Mouse (Mus musculus) heart, embryonic 13.5 days (tissue): ENCODE data around the gene Fv1. TPM values are rescaled to one million over a fixed set of nuclear protein-coding genes. Genes with fewer than 3 reads are reported as not detected.

Experiments used
- ATAC-seq: fragments of 200-750 bp; cut with Nextera tagmentation; 2 replicates; pipeline ENCODE4 v1.8.0; 2017; ENCODE audit warnings: moderate TSS enrichment; ENCODE audit not compliant: insufficient number of reproducible peaks, low FRiP score, low TSS enrichment; ENCODE audit errors: extremely low read depth
- H3K27ac ChIP-seq: fragments of 300-500 bp; sonication (generic); replicated peaks from 2 replicates; pipeline ENCODE4 v1.5.1; 2015; ENCODE audit warnings: moderate library complexity, mild to moderate bottlenecking, inconsistent platforms
- H3K27me3 ChIP-seq: fragments of 300-500 bp; sonication (generic); replicated peaks from 2 replicates; pipeline ENCODE4 v1.6.1; 2015; ENCODE audit warnings: mild to moderate bottlenecking, inconsistent platforms
- H3K36me3 ChIP-seq: fragments of 300-500 bp; sonication (generic); 2 replicates; pipeline ENCODE4 v1.6.1; 2015; ENCODE audit warnings: mild to moderate bottlenecking, inconsistent platforms
- H3K4me1 ChIP-seq: fragments of 300-500 bp; sonication (generic); 2 replicates; pipeline ENCODE4 v1.6.1; 2015; ENCODE audit warnings: inconsistent platforms
- H3K4me2 ChIP-seq: fragments of 300-500 bp; sonication (generic); 2 replicates; pipeline ENCODE4 v1.6.1; 2015; ENCODE audit warnings: inconsistent platforms, mild to moderate bottlenecking, moderate library complexity
- H3K4me3 ChIP-seq: fragments of 300-500 bp; sonication (generic); 2 replicates; pipeline ENCODE4 v1.5.1; 2015; ENCODE audit warnings: moderate library complexity, mild to moderate bottlenecking, inconsistent platforms
- H3K9ac ChIP-seq: fragments of 300-500 bp; sonication (generic); 2 replicates; pipeline ENCODE4 v1.6.1; 2015; ENCODE audit warnings: inconsistent platforms, mild to moderate bottlenecking, moderate library complexity
- H3K9me3 ChIP-seq: fragments of 300-500 bp; sonication (generic); 2 replicates; pipeline ENCODE4 v1.6.1; 2016; ENCODE audit warnings: inconsistent platforms
- WGBS: fragments of 180-500 bp; shearing (Covaris S2); methylation state at CpG from one replicate; pipeline ENCODE4 v1.1.7; 2015; ENCODE audit warnings: mixed read lengths; 5-methylcytosine and 5-hydroxymethylcytosine counted together
- polyA plus RNA-seq: library from polyadenylated mRNA; unstranded; fragments of >200 nt; fragmentation: Nextera tagmentation; extraction: Ambion mirVana; gene quantifications from 2 replicates; pipeline ENCODE4 v1.2.1, GENCODE M21; 2015

Fv1 gene
- polyA plus RNA-seq, 1 experiment from 2014 or later = 7.5 TPM

- ATAC-seq = no peak
- no peaks in the 10 kb centered on the region for H3K9me3 ChIP-seq
- H3K27me3 ChIP-seq = no peaks in the 10 kb centered on the region
- peaks cover 97% of the 10 kb centered on the region for H3K36me3 ChIP-seq
- no peak overlapping the region for H3K9ac ChIP-seq
- no peak overlapping the region for H3K4me3 ChIP-seq
- no peak overlapping the region for H3K27ac ChIP-seq
- WGBS = 94% methylated on average over 12 of the region's 12 CpGs
- H3K4me1 ChIP-seq = 0 out of 2 replicates have a peak, but pooled peaks cover 2% of the 10 kb centered on the region
- no peak overlapping the region for H3K4me2 ChIP-seq
These were observed 17.4 kb downstream of the Fv1 start for GRCm38 (mm10) chr4:147886158-147886557.

GRCm38 (mm10) chr4:147887277-147887676 is 18.5 kb downstream of the Fv1 start:
- ATAC-seq = no peak

GRCm38 (mm10) chr4:147888237-147888636 is 19.5 kb downstream of the Fv1 start:
- 83% methylated on average over 4 of the region's 4 CpGs for WGBS

More at GRCm38 (mm10) chr4:147887277-147887676, 18.5 kb downstream of the Fv1 start:
- H3K4me1 ChIP-seq = 0 out of 2 replicates have a peak, but pooled peaks cover 2% of the 10 kb centered on the region
- H3K9ac ChIP-seq = no peak overlapping the region
- no peaks in the 10 kb centered on the region for H3K27me3 ChIP-seq
- H3K9me3 ChIP-seq = no peaks in the 10 kb centered on the region
- H3K4me3 ChIP-seq = no peak overlapping the region
- peaks cover 97% of the 10 kb centered on the region for H3K36me3 ChIP-seq
- 88% methylated on average over 7 of the region's 7 CpGs for whole genome bisulfite sequencing
- no peak overlapping the region for H3K4me2 ChIP-seq
- H3K27ac ChIP-seq = no peak overlapping the region

GRCm38 (mm10) chr4:147890341-147890740 is 21.6 kb downstream of the Fv1 start:
- H3K27ac ChIP-seq = no peak overlapping the region
- no peak for ATAC-seq
- no peaks in the 10 kb centered on the region for H3K9me3 ChIP-seq
- H3K36me3 ChIP-seq = peaks cover 97% of the 10 kb centered on the region
- H3K27me3 ChIP-seq = no peaks in the 10 kb centered on the region
- 76% methylated on average over 6 of the region's 6 CpGs for WGBS
- H3K9ac ChIP-seq = peak overlapping the region; percentile 52; the same call in 1 of the 2 replicates
- no peak overlapping the region for H3K4me2 ChIP-seq
- H3K4me1 ChIP-seq = 0 out of 2 replicates have a peak, but pooled peaks cover 2% of the 10 kb centered on the region
- H3K4me3 ChIP-seq = no peak overlapping the region

More at GRCm38 (mm10) chr4:147888237-147888636, 19.5 kb downstream of the Fv1 start:
- Histone ChIP-seq H3K4me1 (0 out of 2 replicates have a peak, but pooled peaks cover 2% of the 10 kb centered on the region), H3K4me2 (no peak overlapping the region), H3K27me3 (no peaks in the 10 kb centered on the region), H3K4me3 (no peak overlapping the region), H3K27ac (no peak overlapping the region), H3K36me3 (peaks cover 97% of the 10 kb centered on the region), H3K9me3 (no peaks in the 10 kb centered on the region), H3K9ac (no peak overlapping the region)
- no peak for ATAC-seq

GRCm38 (mm10) chr4:147895815-147896330 is 27.1 kb downstream of the Fv1 start:
- WGBS = 76% methylated on average over 4 of the region's 4 CpGs
- Histone ChIP-seq H3K27ac (peak overlapping the region; percentile 96), H3K4me2 (0 out of 2 replicates have a peak overlapping the region, but pooled peaks have one; percentile 2), H3K9ac (peak overlapping the region; percentile 54), H3K36me3 (peaks cover 100% of the 10 kb centered on the region), H3K27me3 (no peaks in the 10 kb centered on the region), H3K4me1 (peaks cover 53% of the 10 kb centered on the region), H3K9me3 (no peaks in the 10 kb centered on the region), H3K4me3 (no peak overlapping the region)
- ATAC-seq = no peak

GRCm38 (mm10) chr4:147896411-147896810 is 27.6 kb downstream of the Fv1 start:
- H3K9ac ChIP-seq = peak overlapping the region; percentile 57
- no peak for ATAC-seq
- peak overlapping the region; percentile 96 for H3K27ac ChIP-seq
- no peak overlapping the region for H3K4me3 ChIP-seq
- H3K36me3 ChIP-seq = peaks cover 98% of the 10 kb centered on the region
- WGBS = 21% methylated on average over 1 of the region's 1 CpGs
- H3K4me2 ChIP-seq = peak overlapping the region; percentile 36; the same call in 1 of the 2 replicates
- H3K27me3 ChIP-seq = no peaks in the 10 kb centered on the region
- no peaks in the 10 kb centered on the region for H3K9me3 ChIP-seq
- peaks cover 57% of the 10 kb centered on the region for H3K4me1 ChIP-seq

GRCm38 (mm10) chr4:147897348-147897747 is 28.6 kb downstream of the Fv1 start:
- Histone ChIP-seq H3K9me3 (no peaks in the 10 kb centered on the region), H3K27me3 (no peaks in the 10 kb centered on the region), H3K4me3 (no peak overlapping the region), H3K9ac (peak overlapping the region; percentile 57), H3K36me3 (peaks cover 98% of the 10 kb centered on the region), H3K4me1 (peaks cover 63% of the 10 kb centered on the region), H3K27ac (peak overlapping the region; percentile 96), H3K4me2 (peak overlapping the region; percentile 36)
- WGBS = 47% methylated on average over 3 of the region's 3 CpGs
- peak; percentile 27; the same call in 1 of the 2 replicates for ATAC-seq

- Histone ChIP-seq H3K4me1 (peaks cover 83% of the 10 kb centered on the region), H3K27ac (peak overlapping the region; percentile 56), H3K27me3 (no peaks in the 10 kb centered on the region), H3K4me3 (no peak overlapping the region), H3K9me3 (no peaks in the 10 kb centered on the region), H3K9ac (peak overlapping the region; percentile 50), H3K4me2 (peak overlapping the region; percentile 22), H3K36me3 (peaks cover 78% of the 10 kb centered on the region)
- WGBS = 47% methylated on average over 7 of the region's 7 CpGs
- no peak for ATAC-seq
These were observed 31.7 kb downstream of the Fv1 start for GRCm38 (mm10) chr4:147900452-147900851.

- Histone ChIP-seq H3K27me3 (no peaks in the 10 kb centered on the region), H3K4me2 (peak overlapping the region; percentile 86), H3K9me3 (no peaks in the 10 kb centered on the region), H3K4me1 (peaks cover 64% of the 10 kb centered on the region), H3K9ac (peak overlapping the region; percentile 97), H3K27ac (no peak overlapping the region), H3K4me3 (peak overlapping the region; percentile 95), H3K36me3 (peaks cover 52% of the 10 kb centered on the region)
- ATAC-seq = no peak
- 82% methylated on average over 12 of the region's 12 CpGs for WGBS
These were observed 34.2 kb downstream of the Fv1 start for GRCm38 (mm10) chr4:147902906-147903500.

- Histone ChIP-seq H3K36me3 (peaks cover 49% of the 10 kb centered on the region), H3K9me3 (no peaks in the 10 kb centered on the region), H3K27ac (peak overlapping the region; percentile 92), H3K9ac (peak overlapping the region; percentile 97), H3K4me3 (peak overlapping the region; percentile 95), H3K4me1 (peaks cover 58% of the 10 kb centered on the region), H3K27me3 (no peaks in the 10 kb centered on the region), H3K4me2 (peak overlapping the region; percentile 86)
- WGBS = 65% methylated on average over 3 of the region's 3 CpGs
- ATAC-seq = no peak
These were observed 34.8 kb downstream of the Fv1 start for GRCm38 (mm10) chr4:147903601-147904000.

- peak within 1 kb of the TSS; percentile 97 for H3K9ac ChIP-seq
- H3K9me3 ChIP-seq = no peaks in the 10 kb centered on the region
- H3K4me1 ChIP-seq = peaks cover 50% of the 10 kb centered on the region
- peak within 1 kb of the TSS; percentile 92 for H3K27ac ChIP-seq
- under 1% methylated on average over 53 of the region's 59 CpGs for WGBS
- H3K4me2 ChIP-seq = peak within 1 kb of the TSS; percentile 86
- H3K27me3 ChIP-seq = no peaks in the 10 kb centered on the region
- ATAC-seq = peak; percentile 91
- peaks cover 45% of the 10 kb centered on the region for H3K36me3 ChIP-seq
- H3K4me3 ChIP-seq = peak within 1 kb of the TSS; percentile 95
These were observed 35.7 kb downstream of the Fv1 start, which contains the start of gene Mfn2 for GRCm38 (mm10) chr4:147904313-147905089. Gene Mfn2 (minus strand): TSS chr4:147904704.
